In the genomic region with DNA sequence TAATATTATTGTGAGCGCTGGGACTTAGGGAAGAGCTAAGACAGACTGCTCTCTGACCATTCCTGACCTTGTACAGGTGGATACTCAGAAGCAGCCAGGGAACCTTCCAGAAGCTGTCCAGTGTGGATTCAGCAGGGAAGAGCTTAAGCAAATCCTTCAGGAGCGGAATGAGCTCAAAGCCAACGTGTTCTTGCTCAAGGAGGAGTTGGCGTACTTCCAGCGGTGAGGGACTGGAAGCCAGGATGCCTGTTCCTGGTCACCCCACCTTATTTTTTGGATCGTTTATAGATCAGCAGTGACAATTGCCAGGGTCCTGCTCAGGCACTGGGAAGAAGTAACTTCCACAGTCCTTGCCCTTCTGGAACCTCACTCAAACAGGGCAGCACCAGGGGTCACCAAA, we compare ENCODE assay signal across 8 mouse cellular contexts. TPM values are rescaled to one million over a fixed set of nuclear protein-coding genes. Genes with fewer than 3 reads are reported as not detected.
A peak's percentile ranks its signal among the peaks of the same experiment; 100 is the strongest.
DNase-seq lines count a peak whose midpoint lies in the region; ATAC-seq lines count a peak whose summit lies in the region.
"Had no signal": no experiment of that assay in that cellular context is flagged by ENCODE, and none has a peak within 500 bp of the region (broad histone marks: within the 10 kb centered on the region; RNA-seq: fewer than 3 reads in every experiment).

No protein-coding gene starts in this region.

- H3K9ac ChIP-seq in liver, embryonic 13.5 days, result no peak overlapping the region
- H3K9ac ChIP-seq in liver, embryonic 12.5 days, result no peak overlapping the region
- H3K9ac ChIP-seq: liver, embryonic 14.5 days had no signal

- H3K36me3 ChIP-seq in liver, embryonic 13.5 days, result peaks cover 36% of the 10 kb centered on the region
- peaks cover 35% of the 10 kb centered on the region for H3K36me3 ChIP-seq in liver, embryonic 12.5 days

- peaks cover 37% of the 10 kb centered on the region for H3K4me1 ChIP-seq in liver, embryonic 13.5 days (replicated peaks)
- peaks cover 22% of the 10 kb centered on the region for H3K4me1 ChIP-seq in liver, embryonic 12.5 days

- peak overlapping the region; percentile 100; the same call in 1 of the 2 replicates for H3K4me2 ChIP-seq in liver, embryonic 13.5 days
- no peak overlapping the region; the same call in 1 of the 2 replicates for H3K4me2 ChIP-seq in liver, embryonic 12.5 days

- no peak for ATAC-seq in liver, embryonic 13.5 days (ENCODE audit: low read depth)
- ATAC-seq in liver, embryonic 12.5 days, result no peak
- no peak for ATAC-seq in megakaryocyte progenitor cell, adult 5-6 weeks (replicated peaks; ENCODE audit: poor library complexity)

- no peak overlapping the region for H3K27ac ChIP-seq in liver, embryonic 13.5 days
- no peak overlapping the region for H3K27ac ChIP-seq in liver, embryonic 12.5 days
- H3K27ac ChIP-seq: liver, embryonic 14.5 days had no signal

- no peaks in the 10 kb centered on the region for H3K27me3 ChIP-seq in liver, embryonic 13.5 days
- no peaks in the 10 kb centered on the region for H3K27me3 ChIP-seq in liver, embryonic 12.5 days (replicated peaks)

- 88% methylated on average over 6 of the region's 6 CpGs for WGBS in liver, embryonic 13.5 days (ENCODE audit: insufficient replicate concordance)
- 81% methylated on average over 6 of the region's 6 CpGs for WGBS in liver, embryonic 12.5 days (ENCODE audit: insufficient replicate concordance)

- H3K9me3 ChIP-seq in liver, embryonic 13.5 days (replicated peaks), result no peaks in the 10 kb centered on the region
- H3K9me3 ChIP-seq in liver, embryonic 12.5 days (replicated peaks), result no peaks in the 10 kb centered on the region

- no peak for DNase-seq in liver, embryonic 13.5 days
- DNase-seq in cerebellum, adult 8-10 months, result peak; percentile 49
- peak; percentile 42 to 61 for DNase-seq in heart, adult 9 months (ENCODE audit: low spot score in 2 of 2)
- DNase-seq in lung, postnatal 25 days (ENCODE audit: low spot score), result peak; percentile 76
- DNase-seq in adipocyte (ENCODE audit: low spot score), result no peak

- no peak overlapping the region for H3K4me3 ChIP-seq in liver, embryonic 13.5 days (replicated peaks)
- H3K4me3 ChIP-seq in liver, embryonic 12.5 days, result no peak overlapping the region

RNA-seq across cellular contexts. Expression of a gene that starts 1.3 kb away (rescaled TPM):
- polyA plus RNA-seq in liver, embryonic 13.5 days (2015; fragmentation: Nextera tagmentation; extraction: Ambion mirVana), result 1.4 and 1.6 TPM in 2 replicates
- polyA plus RNA-seq in liver, embryonic 12.5 days (2016; fragmentation: Nextera tagmentation; extraction: Ambion mirVana), result 0.89 and 1.2 TPM in 2 replicates
- total RNA-seq in megakaryocyte progenitor cell, adult 5-6 weeks (2015), result 0.64 TPM in 1 of 2 replicates, not detected in the other
- total RNA-seq in megakaryocyte progenitor cell, adult 5-6 weeks (2017), result 0.24 TPM in 1 of 2 replicates, not detected in the other

RNA-seq across cellular contexts. Expression of a gene that starts 2.1 kb away (rescaled TPM):
- 2.6 and 3.0 TPM in 2 replicates for polyA plus RNA-seq in liver, embryonic 13.5 days (2015; fragmentation: Nextera tagmentation; extraction: Ambion mirVana)
- 5.2 TPM in 2 replicates for polyA plus RNA-seq in liver, embryonic 12.5 days (2016; fragmentation: Nextera tagmentation; extraction: Ambion mirVana)
- 1.7 and 3.0 TPM in 2 replicates for total RNA-seq in megakaryocyte progenitor cell, adult 5-6 weeks (2015)
- 2.4 and 3.7 TPM in 2 replicates for total RNA-seq in megakaryocyte progenitor cell, adult 5-6 weeks (2017)

RNA-seq across cellular contexts. Expression of a gene that starts 20.3 kb away (rescaled TPM):
- 3.7 and 5.9 TPM in 2 replicates for polyA plus RNA-seq in liver, embryonic 13.5 days (2015; fragmentation: Nextera tagmentation; extraction: Ambion mirVana)
- polyA plus RNA-seq in liver, embryonic 12.5 days (2016; fragmentation: Nextera tagmentation; extraction: Ambion mirVana), result 5.9 and 6.3 TPM in 2 replicates
- total RNA-seq in megakaryocyte progenitor cell, adult 5-6 weeks (2015), result 8.6 and 12.2 TPM in 2 replicates
- 8.9 and 9.9 TPM in 2 replicates for total RNA-seq in megakaryocyte progenitor cell, adult 5-6 weeks (2017)

RNA-seq across cellular contexts. Expression of a gene that starts 24.6 kb away (rescaled TPM):
- polyA plus RNA-seq in liver, embryonic 13.5 days (2015; fragmentation: Nextera tagmentation; extraction: Ambion mirVana), result 28.2 and 31.5 TPM in 2 replicates
- 46.6 and 47.9 TPM in 2 replicates for polyA plus RNA-seq in liver, embryonic 12.5 days (2016; fragmentation: Nextera tagmentation; extraction: Ambion mirVana)
- total RNA-seq in megakaryocyte progenitor cell, adult 5-6 weeks (2015), result 147 and 148 TPM in 2 replicates
- 93.5 and 107 TPM in 2 replicates for total RNA-seq in megakaryocyte progenitor cell, adult 5-6 weeks (2017)

RNA-seq across cellular contexts. Expression of a gene that starts 49.7 kb away (rescaled TPM):
- polyA plus RNA-seq in liver, embryonic 13.5 days (2015; fragmentation: Nextera tagmentation; extraction: Ambion mirVana), result 18.7 and 18.8 TPM in 2 replicates
- polyA plus RNA-seq in liver, embryonic 12.5 days (2016; fragmentation: Nextera tagmentation; extraction: Ambion mirVana), result 19.6 and 21.4 TPM in 2 replicates
- 16.3 and 16.5 TPM in 2 replicates for total RNA-seq in megakaryocyte progenitor cell, adult 5-6 weeks (2015)
- 17.9 and 28.3 TPM in 2 replicates for total RNA-seq in megakaryocyte progenitor cell, adult 5-6 weeks (2017)

Comparison
In these comparisons a context has a peak if more than half of its experiments do, and no peak if none do; other contexts are left out.
1. DNase-seq: peak in cerebellum, adult 8-10 months (single experiment), heart, adult 9 months (2 of 2) and lung, postnatal 25 days (single experiment); none in liver, embryonic 13.5 days (single experiment) and adipocyte (single experiment).